Mouse (Mus musculus) gastrocnemius, postnatal 25 days (tissue): ENCODE measurements around the gene Rrp12. TPM values are rescaled to one million over a fixed set of nuclear protein-coding genes. Genes with fewer than 3 reads are reported as not detected.

ENCODE experiments used
- DNase-seq: peaks from one replicate; pipeline ENCODE4 v3.0.0; 2022
- total RNA-seq, 2 experiments: library from RNA; stranded (reverse); gene quantifications; 1 replicate in 1 of 2; 2 replicates in 1 of 2; pipeline ENCODE4 v1.2.3; 2021

Rrp12 gene
- total RNA-seq, 2 experiments from 2014 or later = 31.0 to 37.5 TPM

- DNase-seq = peak; percentile 91
These were observed 47.8 kb downstream of the Rrp12 start, which contains the start of gene Frat2 for GRCm38 (mm10) chr19:41847992-41848851. Gene Frat2, minus strand, starts transcription at chr19:41848132.

GRCm38 (mm10) chr19:41847614-41847991 is 48.4 kb downstream of the Rrp12 start:
- peak; percentile 66 for DNase-seq

- DNase-seq = peak; percentile 50
These were observed 48.8 kb downstream of the Rrp12 start for GRCm38 (mm10) chr19:41847091-41847581.

DNA sequence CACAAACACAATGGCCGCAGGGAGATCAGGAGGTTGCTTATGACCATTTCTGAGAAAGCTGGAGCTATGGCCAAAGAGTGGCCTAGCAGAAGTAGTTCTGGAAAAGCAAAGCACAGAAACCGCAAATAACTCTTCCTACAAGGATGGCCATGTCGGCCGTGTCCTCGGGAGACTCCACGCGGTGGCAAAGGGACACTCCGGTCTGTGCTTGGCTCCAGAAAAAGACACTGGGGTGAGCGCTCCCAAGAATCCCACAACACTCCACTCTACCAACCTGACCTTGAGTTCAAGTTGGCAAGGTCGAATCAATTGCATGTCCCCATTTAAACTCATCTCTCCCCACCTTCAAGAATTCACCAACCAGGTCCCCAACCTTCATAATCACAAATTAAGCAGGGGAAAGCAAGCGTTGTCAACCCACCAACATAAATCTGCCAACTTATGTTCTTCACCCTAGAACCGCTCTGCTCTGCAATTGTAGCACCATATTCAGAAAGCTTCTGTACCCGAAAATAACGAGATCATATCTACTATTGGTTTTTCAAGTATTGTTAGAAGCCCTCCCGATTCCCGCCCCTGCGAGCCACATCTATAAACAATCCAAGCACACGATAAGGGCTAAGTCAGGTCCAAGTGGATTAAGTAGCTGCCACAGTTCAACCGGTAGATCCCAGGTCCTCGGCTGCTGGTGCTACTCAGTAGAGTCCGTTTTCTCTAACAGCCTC is 49.4 kb downstream of the Rrp12 start:
- DNase-seq = peak; percentile 50

- DNase-seq = no peak
These were observed 51.6 kb downstream of the Rrp12 start for GRCm38 (mm10) chr19:41844345-41844744.

- DNase-seq = no peak
These were observed 53.3 kb downstream of the Rrp12 start for GRCm38 (mm10) chr19:41842706-41843105.

GRCm38 (mm10) chr19:41842196-41842595 is 53.8 kb downstream of the Rrp12 start:
- DNase-seq = no peak

GRCm38 (mm10) chr19:41841105-41841750 is 54.7 kb downstream of the Rrp12 start:
- peak; percentile 48 for DNase-seq

DNA sequence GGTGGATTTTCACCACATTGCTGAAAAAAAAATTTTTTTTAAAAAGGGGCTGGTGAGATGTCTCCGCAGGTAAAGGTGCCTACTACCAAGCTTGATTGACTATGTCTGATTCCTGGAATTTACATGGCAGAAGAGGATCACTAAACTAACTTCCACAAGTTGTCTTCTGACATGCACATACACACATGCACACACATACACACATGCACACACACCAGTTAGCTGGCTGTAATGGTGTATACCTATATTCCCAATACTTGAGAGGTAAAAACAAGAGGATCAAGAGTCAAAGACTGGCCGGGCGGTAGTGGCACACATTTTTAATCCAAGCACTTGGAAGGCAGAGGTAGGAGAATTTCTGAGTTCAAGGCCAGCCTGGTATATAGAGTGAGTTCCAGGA is 56.3 kb downstream of the Rrp12 start:
- DNase-seq = no peak

GRCm38 (mm10) chr19:41838808-41839207 is 57.2 kb downstream of the Rrp12 start:
- no peak for DNase-seq

GRCm38 (mm10) chr19:41837917-41838261 is 58.1 kb downstream of the Rrp12 start:
- DNase-seq = no peak

- no peak for DNase-seq
These were observed 58.6 kb downstream of the Rrp12 start for GRCm38 (mm10) chr19:41837194-41837916.

DNA sequence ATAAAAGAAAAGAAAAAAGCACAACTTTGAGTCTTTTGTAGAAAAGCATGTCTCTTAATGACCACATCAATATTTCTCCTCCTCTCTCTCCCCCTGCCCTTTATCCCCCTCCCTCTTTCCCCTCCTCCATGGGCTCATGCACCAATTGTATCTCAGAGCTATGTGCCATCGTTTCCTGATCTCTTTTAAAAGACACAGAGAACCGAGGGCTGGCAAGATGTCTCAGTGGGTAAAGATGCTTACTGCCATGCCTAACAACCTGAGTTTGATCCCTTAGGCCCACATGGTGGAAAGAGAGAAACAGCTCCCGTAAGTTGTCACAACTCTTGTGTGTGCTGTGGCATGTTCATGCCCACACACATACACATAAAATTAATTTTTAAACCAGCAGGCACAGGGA is 59.3 kb downstream of the Rrp12 start:
- no peak for DNase-seq

DNA sequence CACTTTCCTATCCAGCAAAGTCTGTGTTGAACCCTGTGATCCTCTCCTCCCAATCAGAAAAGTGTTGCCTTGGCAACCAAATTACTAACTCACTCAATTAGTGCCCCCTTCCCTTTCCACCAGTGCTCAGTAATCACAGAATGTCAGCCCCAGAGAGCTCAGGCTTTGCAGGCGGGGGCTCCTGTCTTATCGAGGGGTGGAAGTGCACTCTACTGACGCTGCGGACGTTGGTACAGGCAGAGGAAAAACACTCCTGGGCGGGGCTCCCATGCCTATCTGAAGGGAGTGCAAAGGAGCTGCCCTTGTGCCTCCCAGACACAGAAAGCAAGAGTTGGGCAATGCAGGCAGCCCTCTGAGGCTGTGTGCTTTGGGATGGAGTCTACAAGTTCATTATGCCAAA is 60.2 kb downstream of the Rrp12 start:
- DNase-seq = no peak

- DNase-seq = no peak
These were observed 60.6 kb downstream of the Rrp12 start for GRCm38 (mm10) chr19:41835407-41835806.

DNA sequence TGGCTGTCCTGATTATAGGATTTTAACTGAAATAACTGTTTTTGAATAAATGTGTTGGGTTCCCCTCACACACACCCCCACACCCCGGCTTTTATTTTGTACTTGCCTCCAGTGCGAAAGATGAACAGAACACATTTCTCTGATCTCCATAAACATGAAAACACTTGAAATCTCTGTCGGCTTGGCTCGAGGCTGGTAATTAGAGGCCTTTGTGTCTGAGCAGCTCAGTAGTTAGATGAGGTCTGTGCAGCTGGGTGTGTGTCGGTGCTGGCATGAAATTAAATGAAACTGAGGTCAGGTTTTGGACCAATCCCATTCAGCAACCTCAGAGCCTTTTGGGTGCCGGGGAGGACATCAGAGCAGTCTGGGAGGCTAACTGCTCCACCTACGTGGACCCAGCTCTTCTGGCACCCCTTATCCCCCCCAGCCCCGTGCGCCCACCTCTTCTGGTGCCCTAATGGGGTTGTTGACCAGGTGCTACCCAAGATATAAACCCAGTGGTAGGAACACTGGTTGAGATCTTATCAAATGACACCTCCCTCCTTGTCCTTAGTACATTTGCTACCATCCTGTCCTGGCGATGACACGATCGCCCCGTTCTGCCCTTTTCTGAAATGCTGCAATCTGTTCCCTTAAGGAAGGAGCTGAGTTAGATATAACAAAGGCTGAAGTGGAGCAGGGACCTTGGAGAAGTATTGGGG is 63.3 kb downstream of the Rrp12 start:
- no peak for DNase-seq

DNA sequence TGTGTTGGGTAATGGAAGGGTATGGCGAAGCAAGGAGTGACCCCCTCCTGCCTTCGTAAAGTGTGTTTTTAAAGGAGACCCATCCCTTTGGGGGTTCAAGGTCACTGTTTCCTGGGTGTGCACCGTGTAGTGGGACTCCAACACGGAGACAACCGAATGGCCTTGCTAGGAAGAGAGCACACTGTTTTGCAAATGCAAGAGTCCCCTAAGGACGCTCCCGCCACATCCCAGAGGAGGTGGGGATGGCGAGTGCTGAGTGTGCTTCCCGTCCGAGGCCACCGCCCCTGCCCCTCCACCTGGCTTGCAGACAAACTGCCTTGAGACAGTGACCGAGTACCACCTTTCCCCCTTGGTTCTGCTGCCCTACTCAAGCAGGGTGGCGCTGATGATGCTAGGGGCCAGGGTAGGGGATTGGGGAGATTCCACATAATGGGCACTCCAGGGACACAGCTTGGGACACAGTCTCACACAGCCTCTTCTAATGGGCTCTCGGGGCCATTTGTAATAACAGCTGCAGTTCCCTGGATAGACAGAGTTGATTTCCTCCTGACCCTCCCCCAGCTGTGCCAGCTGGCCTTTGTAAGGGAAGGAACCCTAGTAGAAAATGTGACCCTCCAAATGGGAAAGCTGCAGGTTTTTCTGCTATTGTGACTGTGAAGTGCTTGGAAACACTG is 64.1 kb downstream of the Rrp12 start:
- DNase-seq = no peak

- DNase-seq = peak; percentile 38
These were observed 64.8 kb downstream of the Rrp12 start for GRCm38 (mm10) chr19:41831101-41831570.

DNA sequence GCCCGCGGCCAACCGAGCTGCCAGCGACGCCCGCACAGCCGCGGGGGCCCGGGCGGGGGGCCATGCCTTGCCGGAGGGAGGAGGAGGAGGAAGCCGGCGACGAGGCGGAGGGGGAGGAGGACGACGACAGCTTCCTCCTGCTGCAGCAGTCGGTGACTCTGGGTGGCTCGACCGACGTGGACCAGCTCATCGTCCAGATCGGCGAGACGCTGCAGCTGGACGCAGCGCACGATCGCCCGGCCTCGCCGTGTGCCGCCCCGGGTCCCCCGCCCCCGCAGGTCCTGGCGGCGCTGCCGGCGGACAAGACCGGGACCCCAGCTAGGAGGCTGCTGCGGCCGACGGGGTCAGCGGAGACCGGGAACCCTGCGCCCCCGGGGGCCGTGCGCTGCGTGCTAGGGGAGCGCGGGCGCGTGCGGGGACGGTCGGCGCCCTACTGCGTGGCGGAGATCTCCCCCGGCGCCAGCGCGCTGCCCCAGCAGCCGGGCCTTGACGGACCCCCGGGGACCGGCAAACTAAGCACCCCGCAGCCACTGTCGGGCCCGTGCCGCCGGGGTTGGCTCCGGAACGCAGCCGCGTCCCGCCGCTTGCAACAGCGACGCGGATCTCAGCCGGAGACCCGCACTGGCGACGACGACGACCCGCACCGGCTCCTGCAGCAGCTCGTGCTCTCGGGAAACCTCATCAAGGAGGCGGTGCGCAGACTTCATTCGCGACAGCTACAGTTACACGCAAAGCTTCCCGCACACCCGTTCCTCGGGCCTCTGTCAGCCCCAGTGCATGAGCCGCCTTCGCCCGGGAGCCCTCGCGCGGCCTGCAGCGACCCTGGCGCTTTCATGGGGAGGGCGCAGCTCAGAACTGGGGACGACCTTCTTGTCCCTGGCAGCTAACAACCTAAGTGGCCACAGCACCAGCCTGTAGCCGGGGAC is 65.6 kb downstream of the Rrp12 start:
- peak; percentile 76 for DNase-seq
